Mouse (Mus musculus): ENCODE measurements around the gene Mrps6. TPM values are rescaled to one million over a fixed set of nuclear protein-coding genes. Genes with fewer than 3 reads are reported as not detected.

Mrps6 gene
- total and polyA plus RNA-seq, 3 experiments = 28.4 to 93.4 (median 39.7) TPM

DNA sequence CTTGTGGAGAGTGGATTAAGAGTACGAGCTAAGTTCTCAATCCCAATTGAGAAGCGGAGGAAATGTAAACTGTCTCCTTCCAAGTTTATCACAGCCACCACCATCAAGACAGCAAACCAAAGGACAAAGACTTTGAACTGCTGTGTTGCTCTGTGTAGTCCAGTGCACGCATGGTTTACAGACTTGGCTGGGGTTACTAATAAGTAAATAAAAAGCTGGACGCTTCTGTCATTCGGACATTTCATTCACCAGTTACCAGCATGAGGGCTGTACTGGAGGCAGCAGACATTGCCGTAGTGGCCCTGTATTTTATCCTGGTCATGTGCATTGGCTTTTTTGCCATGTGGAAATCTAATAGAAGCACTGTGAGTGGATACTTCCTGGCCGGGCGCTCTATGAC lies 18.7 kb downstream of the Mrps6 start:
- H3K36me3 ChIP-seq (replicated peaks in 1 of 2; ENCODE audit: control insufficient read depth in 1 of 2, insufficient read depth in 1 of 2, low read length in 1 of 2) = peaks cover 29 to 73% of the 10 kb centered on the region in 2 experiments
- H3K4me3 ChIP-seq (replicated peaks in 1 of 3; ENCODE audit: low read depth in 2 of 3, low read length in 2 of 3, poor library complexity in 1 of 3) = no peak overlapping the region
- in situ Hi-C loops (cut with MboI; ENCODE audit: low pct_ligation_motif_present, low pct_unique_long_range_greater_than_20kb, low sequenced_read_pairs) = no loop called here
- no peaks in the 10 kb centered on the region for H3K9me3 ChIP-seq (replicated peaks; ENCODE audit: low read length)
- no peak overlapping the region for H3K9ac ChIP-seq (ENCODE audit: insufficient read depth, low read depth)
- no peak overlapping the region for H3K4me2 ChIP-seq (ENCODE audit: insufficient read depth, low read depth, poor library complexity, severe bottlenecking)
- H3K27me3 ChIP-seq (replicated peaks) = no peaks in the 10 kb centered on the region
- no peak for DNase-seq (ENCODE audit: extremely low read depth)
- H3K4me1 ChIP-seq (ENCODE audit: control insufficient read depth in 1 of 2, insufficient read depth in 2 of 2) = no peaks in the 10 kb centered on the region
- H3K27ac ChIP-seq (ENCODE audit: insufficient read depth, low read depth) = no peak overlapping the region
- dilution Hi-C loops (cut with MboI; ENCODE audit: extremely low pct_ligation_motif_present, extremely low pct_unique_long_range_greater_than_20kb, low sequenced_read_pairs) = no loop called here
- no peaks in the 10 kb centered on the region for H3K79me2 ChIP-seq (replicated peaks; ENCODE audit: control insufficient read depth, extremely low read depth, insufficient read depth, poor library complexity, severe bottlenecking)
- no peak for TF ChIP-seq CTCF (conservative IDR thresholded peaks at IDR 0.05 in 1 of 2, IDR thresholded peaks at IDR 0.05 in 1 of 2; ENCODE audit: low read depth in 2 of 2, low read length in 2 of 2)
- no peak for TF ChIP-seq RAD21 (IDR thresholded peaks at IDR 0.05; ENCODE audit: low read depth, low read length)
- TF ChIP-seq KAT2A (IDR thresholded peaks at IDR 0.05; ENCODE audit: insufficient replicate concordance, low read length) = no peak
- no peak for TF ChIP-seq POLR2A (IDR thresholded peaks at IDR 0.05; ENCODE audit: low read depth, low read length)
- no peak for TF ChIP-seq JUND (conservative IDR thresholded peaks at IDR 0.05; ENCODE audit: low read depth, low read length)
- no peak for TF ChIP-seq MYC (IDR thresholded peaks at IDR 0.05; ENCODE audit: low read depth, low read length)
- no peak for TF ChIP-seq BHLHE40 (IDR thresholded peaks at IDR 0.05; ENCODE audit: low read depth, low read length)
- TF ChIP-seq SMC3 (IDR thresholded peaks at IDR 0.05; ENCODE audit: low read depth, low read length) = no peak
- no peak for TF ChIP-seq USF2 (conservative IDR thresholded peaks at IDR 0.05; ENCODE audit: low read depth, low read length)
- no peak for TF ChIP-seq PAX5 (IDR thresholded peaks at IDR 0.05; ENCODE audit: low read length)
- TF ChIP-seq TBP (conservative IDR thresholded peaks at IDR 0.05; ENCODE audit: low read depth, low read length) = no peak
- TF ChIP-seq NELFE (IDR thresholded peaks at IDR 0.05; ENCODE audit: low read depth, low read length) = no peak
- TF ChIP-seq UBTF (IDR thresholded peaks at IDR 0.05; ENCODE audit: low read depth, low read length) = no peak

DNA sequence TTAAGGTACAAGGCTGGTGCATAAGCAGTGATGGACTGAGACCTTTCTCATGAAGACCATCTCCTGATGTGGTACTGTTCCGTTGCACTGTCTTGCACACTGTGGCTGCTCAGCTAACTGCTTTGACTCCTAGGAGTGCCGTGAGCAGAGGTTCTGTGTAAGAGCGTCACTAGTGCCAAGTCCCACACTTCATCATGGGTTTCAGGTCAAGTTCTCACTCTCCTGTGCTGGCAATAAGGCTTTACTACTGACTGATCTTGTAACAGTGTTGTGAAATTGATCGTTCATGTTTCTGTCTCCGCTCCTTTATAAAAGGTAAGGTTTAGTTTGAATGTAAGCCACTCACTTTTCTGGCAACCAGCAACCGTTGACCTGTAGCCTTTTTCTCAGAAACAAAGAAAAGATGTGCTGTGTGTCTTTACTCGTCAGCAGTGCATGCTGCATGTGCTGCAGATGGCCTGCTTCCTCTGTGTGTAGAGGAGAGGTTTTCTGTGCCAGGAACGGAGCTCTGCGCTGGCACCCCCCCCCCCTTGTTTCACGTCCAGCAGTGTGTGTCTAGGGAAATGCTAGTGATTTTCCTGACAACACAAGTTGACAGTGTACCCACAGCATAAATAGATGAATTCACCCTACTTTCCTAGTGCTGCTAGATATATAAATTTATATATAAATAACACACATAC lies 25.8 kb downstream of the Mrps6 start:
- in situ Hi-C loops (cut with MboI; ENCODE audit: low pct_ligation_motif_present, low pct_unique_long_range_greater_than_20kb, low sequenced_read_pairs) (no loop called here), dilution Hi-C loops (cut with MboI; ENCODE audit: extremely low pct_ligation_motif_present, extremely low pct_unique_long_range_greater_than_20kb, low sequenced_read_pairs) (no loop called here)
- Histone ChIP-seq H3K4me1 (ENCODE audit: control insufficient read depth in 1 of 2, insufficient read depth in 2 of 2) (peaks cover 0 to 7% of the 10 kb centered on the region in 2 experiments; a peak in 2 of 4 replicates), H3K36me3 (replicated peaks in 1 of 2; ENCODE audit: control insufficient read depth in 1 of 2, insufficient read depth in 1 of 2, low read length in 1 of 2) (peaks cover 8 to 54% of the 10 kb centered on the region in 2 experiments), H3K27ac (ENCODE audit: insufficient read depth, low read depth) (no peak overlapping the region), H3K9me3 (replicated peaks; ENCODE audit: low read length) (no peaks in the 10 kb centered on the region), H3K4me2 (ENCODE audit: insufficient read depth, low read depth, poor library complexity, severe bottlenecking) (no peak overlapping the region), H3K4me3 (replicated peaks in 1 of 3; ENCODE audit: low read depth in 2 of 3, low read length in 2 of 3, poor library complexity in 1 of 3) (no peak overlapping the region), H3K79me2 (replicated peaks; ENCODE audit: control insufficient read depth, extremely low read depth, insufficient read depth, poor library complexity, severe bottlenecking) (no peaks in the 10 kb centered on the region), H3K27me3 (replicated peaks) (no peaks in the 10 kb centered on the region), H3K9ac (ENCODE audit: insufficient read depth, low read depth) (no peak overlapping the region)
- no peak for TF ChIP-seq ZMIZ1 (IDR thresholded peaks at IDR 0.05; ENCODE audit: low read depth, low read length)
- TF ChIP-seq HCFC1 (IDR thresholded peaks at IDR 0.05; ENCODE audit: low read depth, low read length) = no peak
- TF ChIP-seq NRF1 (IDR thresholded peaks at IDR 0.05; ENCODE audit: low read depth, low read length) = no peak
- DNase-seq (ENCODE audit: extremely low read depth) = no peak
